Comparison of ENCODE assay signal across 8 mouse cellular contexts in genomic region chr11:119007461-119008456, GRCm38 (mm10). TPM values are rescaled to one million over a fixed set of nuclear protein-coding genes. Genes with fewer than 3 reads are reported as not detected.
DNase-seq lines count a peak whose midpoint lies in the region; ATAC-seq lines count a peak whose summit lies in the region.

No protein-coding gene starts in this region.

- H3K9me3 ChIP-seq in forebrain, embryonic 14.5 days (replicated peaks; ENCODE audit: control insufficient read depth, low read length), result no peaks in the 10 kb centered on the region
- no peaks in the 10 kb centered on the region for H3K9me3 ChIP-seq in midbrain, embryonic 11.5 days (ENCODE audit: control insufficient read depth, low read length)

- no peak for ATAC-seq in forebrain, embryonic 14.5 days
- peak; percentile 44; the same call in 1 of the 2 replicates for ATAC-seq in midbrain, embryonic 11.5 days (ENCODE audit: low FRiP score)

- H3K9ac ChIP-seq in forebrain, embryonic 14.5 days (ENCODE audit: low read length), result peak overlapping the region; percentile 32; the same call in 1 of the 2 replicates
- H3K9ac ChIP-seq in midbrain, embryonic 11.5 days (ENCODE audit: low read length), result no peak overlapping the region

- WGBS in forebrain, embryonic 14.5 days, result 27% methylated on average over 21 of the region's 21 CpGs
- WGBS in midbrain, embryonic 11.5 days, result 16% methylated on average over 21 of the region's 21 CpGs

- peak; percentile 24 for DNase-seq in adrenal gland, postnatal 25 days
- DNase-seq in adrenal gland, postnatal 10 days, result no peak
- DNase-seq in forebrain, embryonic 14.5 days (ENCODE audit: low spot score), result peak; percentile 23
- DNase-seq in kidney, postnatal 36 days, result peak; percentile 76 to 85
- peak; percentile 91 for DNase-seq in midbrain, embryonic 11.5 days (ENCODE audit: low spot score, missing footprints)
- DNase-seq in layer of hippocampus, adult 11-12 months (ENCODE audit: low spot score), result no peak
- DNase-seq in cerebellum, adult 9-10 months, result no peak
- DNase-seq in cerebellum, postnatal 4 days (ENCODE audit: low spot score in 2 of 2), result no peak

- no peaks in the 10 kb centered on the region for H3K36me3 ChIP-seq in forebrain, embryonic 14.5 days (ENCODE audit: control insufficient read depth, insufficient read depth, low read length)
- no peaks in the 10 kb centered on the region for H3K36me3 ChIP-seq in midbrain, embryonic 11.5 days (ENCODE audit: control insufficient read depth, insufficient read depth, low read length)

- no peak overlapping the region for H3K27ac ChIP-seq in forebrain, embryonic 14.5 days (ENCODE audit: low read depth, low read length)
- H3K27ac ChIP-seq in midbrain, embryonic 11.5 days (ENCODE audit: low read depth, low read length), result no peak overlapping the region

- peak overlapping the region; percentile 25; the same call in 1 of the 2 replicates for H3K4me2 ChIP-seq in forebrain, embryonic 14.5 days (ENCODE audit: low read length)
- H3K4me2 ChIP-seq in midbrain, embryonic 11.5 days, result peak overlapping the region; percentile 33

- H3K27me3 ChIP-seq in forebrain, embryonic 14.5 days (replicated peaks; ENCODE audit: control insufficient read depth, insufficient read depth, low read length), result no peaks in the 10 kb centered on the region
- no peaks in the 10 kb centered on the region for H3K27me3 ChIP-seq in midbrain, embryonic 11.5 days (ENCODE audit: control insufficient read depth, insufficient read depth, low read length)

- H3K4me3 ChIP-seq in forebrain, embryonic 14.5 days (ENCODE audit: low read depth, low read length), result 0 out of 2 replicates have a peak overlapping the region, but pooled peaks have one; percentile 9
- peak overlapping the region; percentile 7; the same call in 1 of the 2 replicates for H3K4me3 ChIP-seq in midbrain, embryonic 11.5 days (ENCODE audit: low read depth, low read length)

- no peaks in the 10 kb centered on the region for H3K4me1 ChIP-seq in forebrain, embryonic 14.5 days (ENCODE audit: control insufficient read depth, insufficient read depth, low read length)
- 0 out of 2 replicates have a peak, but pooled peaks cover 2% of the 10 kb centered on the region for H3K4me1 ChIP-seq in midbrain, embryonic 11.5 days (ENCODE audit: control insufficient read depth, insufficient read depth, low read length)

RNA-seq across cellular contexts. Expression of gene Cbx2, which starts 15.0 kb away (rescaled TPM):
- total RNA-seq in adrenal gland, postnatal 25 days (2021), result 8.9 and 9.8 TPM in 2 replicates
- total RNA-seq in adrenal gland, postnatal 10 days (2021), result 1 to 10 TPM; 6.7 to 7.9 TPM
- 19.2 and 22.1 TPM in 2 replicates for polyA plus RNA-seq in forebrain, embryonic 14.5 days (2014; fragmentation: Nextera tagmentation; extraction: Ambion mirVana)
- 66.7 and 70.5 TPM in 2 replicates for polyA plus RNA-seq in midbrain, embryonic 11.5 days (2014; fragmentation: Nextera tagmentation; extraction: Ambion mirVana)

RNA-seq across cellular contexts. Expression of gene Enpp7, which starts 19.8 kb away (rescaled TPM):
- total RNA-seq in adrenal gland, postnatal 25 days (2021), result not detected in 2 replicates
- not detected for total RNA-seq in adrenal gland, postnatal 10 days (2021)
- polyA plus RNA-seq in forebrain, embryonic 14.5 days (2014; fragmentation: Nextera tagmentation; extraction: Ambion mirVana), result not detected in 2 replicates
- not detected in 2 replicates for polyA plus RNA-seq in midbrain, embryonic 11.5 days (2014; fragmentation: Nextera tagmentation; extraction: Ambion mirVana)

RNA-seq across cellular contexts. Expression of gene Cbx8, which starts 33.0 kb away (rescaled TPM):
- total RNA-seq in adrenal gland, postnatal 25 days (2021), result 9.2 and 13.0 TPM in 2 replicates
- total RNA-seq in adrenal gland, postnatal 10 days (2021), result 10 to 100 TPM in 1 of 2 experiments, 1 to 10 TPM in 1; 8.8 to 12.3 TPM
- polyA plus RNA-seq in forebrain, embryonic 14.5 days (2014; fragmentation: Nextera tagmentation; extraction: Ambion mirVana), result 12.8 and 15.0 TPM in 2 replicates
- polyA plus RNA-seq in midbrain, embryonic 11.5 days (2014; fragmentation: Nextera tagmentation; extraction: Ambion mirVana), result 11.3 and 11.9 TPM in 2 replicates

Comparison
In these comparisons a context has a peak if more than half of its experiments do, and no peak if none do; other contexts are left out.
1. DNase-seq: peak in adrenal gland, postnatal 25 days (single experiment), forebrain, embryonic 14.5 days (single experiment), kidney, postnatal 36 days (2 of 2) and midbrain, embryonic 11.5 days (single experiment); none in adrenal gland, postnatal 10 days (single experiment), layer of hippocampus, adult 11-12 months (single experiment), cerebellum, adult 9-10 months (single experiment) and cerebellum, postnatal 4 days (0 of 2).